Mouse (Mus musculus) urinary bladder, postnatal 36 days (tissue): Measurements from ENCODE around the gene Brd4.
"Not testable (repeated sequence)": the region's sequence is repeated elsewhere in the genome, so short reads cannot be mapped to it uniquely, and the experiment has no call there.

ENCODE experiments used
- DNase-seq, 2 experiments: peaks; one replicate each; pipeline ENCODE4 v3.0.0; 2022; ENCODE audit warnings: low spot score in 2 of 2, mixed read lengths in 1 of 2

Gene Brd4

GRCm38 (mm10) chr17:32229256-32229655 is 55.3 kb downstream of the Brd4 start:
- no peak for DNase-seq

- DNase-seq, result no peak
Observed at GRCm38 (mm10) chr17:32220873-32221272, 63.6 kb downstream of the Brd4 start.

- DNase-seq, result not testable (repeated sequence)
Observed at GRCm38 (mm10) chr17:32215587-32215986, 68.9 kb downstream of the Brd4 start.

- DNase-seq, result not testable (repeated sequence)
Observed at GRCm38 (mm10) chr17:32211554-32211953, 73.0 kb downstream of the Brd4 start.

- DNase-seq, result peak in 1 of 2 experiments; percentile 61
Observed at GRCm38 (mm10) chr17:32209752-32210151, 74.8 kb downstream of the Brd4 start.

GRCm38 (mm10) chr17:32209144-32209543 is 75.4 kb downstream of the Brd4 start:
- DNase-seq, result peak in 1 of 2 experiments; percentile 45

GRCm38 (mm10) chr17:32207586-32208245 is 76.8 kb downstream of the Brd4 start:
- DNase-seq, result no peak

- DNase-seq, result no peak
Observed at GRCm38 (mm10) chr17:32205345-32205744, 79.2 kb downstream of the Brd4 start.

GRCm38 (mm10) chr17:32202972-32203371 is 81.5 kb downstream of the Brd4 start:
- no peak for DNase-seq

- no peak for DNase-seq
Observed at GRCm38 (mm10) chr17:32201086-32201485, 83.4 kb downstream of the Brd4 start.

GRCm38 (mm10) chr17:32199796-32200195 is 84.7 kb downstream of the Brd4 start:
- no peak for DNase-seq

- no peak for DNase-seq
Observed at GRCm38 (mm10) chr17:32197156-32197555, 87.4 kb downstream of the Brd4 start.

- no peak for DNase-seq
Observed at GRCm38 (mm10) chr17:32195725-32196124, 88.8 kb downstream of the Brd4 start.

- DNase-seq, result no peak
Observed at GRCm38 (mm10) chr17:32193010-32193409, 91.5 kb downstream of the Brd4 start.

- no peak for DNase-seq
Observed at GRCm38 (mm10) chr17:32189850-32190249, 94.7 kb downstream of the Brd4 start.

GRCm38 (mm10) chr17:32188863-32189636 is 95.5 kb downstream of the Brd4 start, which contains the start of gene Ephx3:
Gene Ephx3, minus strand, starts transcription at chr17:32189549.
- no peak for DNase-seq

- no peak for DNase-seq
Observed at GRCm38 (mm10) chr17:32183017-32183416, 101.5 kb downstream of the Brd4 start.

GRCm38 (mm10) chr17:32179621-32180491 is 104.7 kb downstream of the Brd4 start:
- no peak for DNase-seq

GRCm38 (mm10) chr17:32176919-32177318 is 107.6 kb downstream of the Brd4 start:
- no peak for DNase-seq

GRCm38 (mm10) chr17:32173166-32173565 is 111.4 kb downstream of the Brd4 start:
- peak in 1 of 2 experiments; percentile 43 for DNase-seq

GRCm38 (mm10) chr17:32172485-32172884 is 112.0 kb downstream of the Brd4 start:
- no peak for DNase-seq
